Mouse (Mus musculus) lung, postnatal 0 days (tissue): ENCODE data around the gene Atp6v1e1. TPM values are rescaled to one million over a fixed set of nuclear protein-coding genes. Genes with fewer than 3 reads are reported as not detected.
A peak's percentile ranks its signal among the peaks of the same experiment; 100 is the strongest.

Experiments used
- ATAC-seq: fragments of 200-750 bp; cut with Nextera tagmentation; 2 replicates; pipeline ENCODE4 v1.8.0; 2017; ENCODE audit warnings: moderate library complexity
- DNase-seq: peaks from one replicate; pipeline ENCODE4 v3.0.0-alpha.2; 2016; ENCODE audit warnings: low spot score
- H3K27ac ChIP-seq: fragments of 300-500 bp; sonication (generic); 2 replicates; pipeline ENCODE4 v1.5.1; 2014; ENCODE audit warnings: antibody characterized with exemption, mild to moderate bottlenecking, low read length, mixed read lengths
- H3K27me3 ChIP-seq: fragments of 300-500 bp; sonication (generic); replicated peaks from 2 replicates; pipeline ENCODE4 v1.6.1; 2014; ENCODE audit warnings: low read length, mixed read lengths; ENCODE audit not compliant: insufficient read depth
- H3K36me3 ChIP-seq: fragments of 300-500 bp; sonication (generic); 2 replicates; pipeline ENCODE4 v1.6.1; 2014; ENCODE audit warnings: low read length, mixed read lengths; ENCODE audit not compliant: insufficient read depth
- H3K4me1 ChIP-seq: fragments of 300-500 bp; sonication (generic); 2 replicates; pipeline ENCODE4 v1.6.1; 2014; ENCODE audit warnings: antibody characterized with exemption, low read depth, low read length, mixed read lengths; ENCODE audit not compliant: insufficient read depth
- H3K4me2 ChIP-seq: fragments of 300-500 bp; sonication (generic); replicated peaks from 2 replicates; pipeline ENCODE4 v1.6.1; 2014; ENCODE audit warnings: low read depth, mild to moderate bottlenecking, low read length, moderate library complexity, mixed read lengths
- H3K4me3 ChIP-seq: fragments of 300-500 bp; sonication (generic); 2 replicates; pipeline ENCODE4 v1.5.1; 2014; ENCODE audit warnings: low read depth, low read length
- H3K9ac ChIP-seq: fragments of 300-500 bp; sonication (generic); replicated peaks from 2 replicates; pipeline ENCODE4 v1.6.1; 2014; ENCODE audit warnings: low read depth, mild to moderate bottlenecking
- H3K9me3 ChIP-seq: fragments of 300-500 bp; sonication (generic); 2 replicates; pipeline ENCODE4 v1.6.1; 2016; ENCODE audit warnings: low read length, mixed read lengths
- CTCF ChIP-seq: IDR thresholded peaks from 2 replicates; pipeline ENCODE4 v1.5.1; 2016; ENCODE audit warnings: antibody characterized with exemption, mild to moderate bottlenecking
- EP300 ChIP-seq: IDR thresholded peaks from 2 replicates; pipeline ENCODE4 v1.6.1; 2016; ENCODE audit warnings: antibody characterized with exemption, mild to moderate bottlenecking, control low read depth
- WGBS: fragments of 180-500 bp; shearing (Covaris S2); extraction: QIAGEN DNeasy Blood & Tissue Kit; methylation state at CpG from one replicate; pipeline ENCODE4 v1.1.7; 2014; 5-methylcytosine and 5-hydroxymethylcytosine counted together
- polyA plus RNA-seq: library from polyadenylated mRNA; unstranded; fragments of >200 nt; fragmentation: Nextera tagmentation; extraction: Ambion mirVana; gene quantifications from 2 replicates; pipeline ENCODE4 v1.2.1, GENCODE M21; 2015

Atp6v1e1 gene
- polyA plus RNA-seq, 1 experiment from 2014 or later, result 187 TPM

GRCm38 (mm10) chr6:120835474-120836374 lies 13.1 kb upstream of the Atp6v1e1 start, which contains the start of gene Bcl2l13:
TSS of gene Bcl2l13 (plus strand) at chr6:120836212.
- ATAC-seq, result peak; percentile 94
- no peak for TF ChIP-seq EP300
- TF ChIP-seq CTCF, result peak; percentile 74
- peaks cover 2% of the 10 kb centered on the region; the same call in 1 of the 2 replicates for H3K4me1 ChIP-seq
- H3K4me3 ChIP-seq, result peak within 1 kb of the TSS; percentile 84
- 2% methylated on average over 40 of the region's 40 CpGs for WGBS
- H3K27ac ChIP-seq, result peak within 1 kb of the TSS; percentile 96
- peak; percentile 94 for DNase-seq
- H3K9me3 ChIP-seq, result no peaks in the 10 kb centered on the region
- H3K9ac ChIP-seq, result peak within 1 kb of the TSS; percentile 96
- H3K27me3 ChIP-seq, result no peaks in the 10 kb centered on the region
- peak within 1 kb of the TSS; percentile 74 for H3K4me2 ChIP-seq
- no peaks in the 10 kb centered on the region for H3K36me3 ChIP-seq

- H3K27ac ChIP-seq, result no peak overlapping the region
- no peak overlapping the region for H3K4me3 ChIP-seq
- no peaks in the 10 kb centered on the region for H3K9me3 ChIP-seq
- DNase-seq (no peak), ATAC-seq (no peak)
- TF ChIP-seq CTCF, result no peak
- no peak for TF ChIP-seq EP300
- H3K36me3 ChIP-seq, result no peaks in the 10 kb centered on the region
- H3K9ac ChIP-seq, result no peak overlapping the region
- peaks cover 2% of the 10 kb centered on the region; the same call in 1 of the 2 replicates for H3K4me1 ChIP-seq
- WGBS, result 55% methylated on average over 4 of the region's 4 CpGs
- no peaks in the 10 kb centered on the region for H3K27me3 ChIP-seq
- no peak overlapping the region for H3K4me2 ChIP-seq
Measured at GRCm38 (mm10) chr6:120834766-120835321, 12.3 kb upstream of the Atp6v1e1 start.

GRCm38 (mm10) chr6:120832097-120832496 lies 9.5 kb upstream of the Atp6v1e1 start:
- Histone ChIP-seq H3K27ac (no peak overlapping the region), H3K9me3 (no peaks in the 10 kb centered on the region), H3K4me1 (peaks cover 2% of the 10 kb centered on the region; the same call in 1 of the 2 replicates), H3K9ac (no peak overlapping the region), H3K4me3 (no peak overlapping the region), H3K36me3 (no peaks in the 10 kb centered on the region), H3K27me3 (no peaks in the 10 kb centered on the region), H3K4me2 (no peak overlapping the region)
- ATAC-seq (no peak), DNase-seq (no peak)
- TF ChIP-seq CTCF (no peak), EP300 (peak; percentile 40; the same call in 1 of the 2 replicates)
- WGBS, result 49% methylated on average over 4 of the region's 4 CpGs

GRCm38 (mm10) chr6:120830866-120831608 lies 8.4 kb upstream of the Atp6v1e1 start:
- ATAC-seq (no peak), DNase-seq (no peak)
- H3K27ac ChIP-seq, result no peak overlapping the region
- no peaks in the 10 kb centered on the region for H3K27me3 ChIP-seq
- H3K4me3 ChIP-seq, result no peak overlapping the region
- TF ChIP-seq CTCF, result no peak
- no peak for TF ChIP-seq EP300
- no peaks in the 10 kb centered on the region for H3K9me3 ChIP-seq
- H3K9ac ChIP-seq, result no peak overlapping the region
- H3K4me2 ChIP-seq, result no peak overlapping the region
- peaks cover 2% of the 10 kb centered on the region; the same call in 1 of the 2 replicates for H3K4me1 ChIP-seq
- WGBS, result 54% methylated on average over 4 of the region's 4 CpGs
- H3K36me3 ChIP-seq, result no peaks in the 10 kb centered on the region

GRCm38 (mm10) chr6:120830056-120830455 lies 7.5 kb upstream of the Atp6v1e1 start:
- Histone ChIP-seq H3K4me2 (no peak overlapping the region), H3K36me3 (no peaks in the 10 kb centered on the region), H3K4me3 (no peak overlapping the region), H3K4me1 (no peaks in the 10 kb centered on the region), H3K9ac (no peak overlapping the region), H3K9me3 (no peaks in the 10 kb centered on the region), H3K27ac (no peak overlapping the region), H3K27me3 (no peaks in the 10 kb centered on the region)
- 48% methylated on average over 1 of the region's 1 CpGs for WGBS
- ATAC-seq (no peak), DNase-seq (no peak)
- no peak for TF ChIP-seq EP300
- no peak for TF ChIP-seq CTCF
